Mouse (Mus musculus): ENCODE results near the gene Orai3. TPM values are rescaled to one million over a fixed set of nuclear protein-coding genes. Genes with fewer than 3 reads are reported as not detected.
"Not testable (repeated sequence)": the region's sequence is repeated elsewhere in the genome, so short reads cannot be mapped to it uniquely, and the experiment has no call there.

Gene Orai3
- total RNA-seq, 2 experiments from 2014 or later, result 22.4 to 22.7 TPM

- peak; percentile 50 to 69 for DNase-seq (ENCODE audit: low spot score in 2 of 2)
Measured at GRCm38 (mm10) chr7:127761026-127761425, 8.6 kb upstream of the Orai3 start.

DNA sequence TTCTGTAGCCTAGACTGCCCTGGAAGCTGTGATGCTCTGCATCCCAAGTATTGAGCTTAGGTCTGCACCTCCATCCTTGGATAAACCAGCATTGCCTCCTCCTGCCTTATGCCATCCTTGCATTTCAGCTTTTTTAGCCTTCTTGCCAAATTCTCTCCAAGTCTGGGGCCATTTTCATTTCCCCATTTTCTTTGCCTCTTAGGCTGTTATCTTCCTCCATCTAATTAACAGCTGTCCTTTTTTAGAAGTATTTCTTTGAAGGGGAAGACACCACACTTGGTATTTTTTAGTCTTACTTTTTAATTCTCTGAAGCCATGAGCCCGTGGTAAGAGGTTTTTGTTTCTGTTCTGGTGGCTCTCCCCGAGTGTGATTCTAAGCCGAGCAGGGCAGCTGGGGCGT lies 6.0 kb upstream of the Orai3 start:
- no peak for DNase-seq (ENCODE audit: low spot score in 2 of 2)

DNA sequence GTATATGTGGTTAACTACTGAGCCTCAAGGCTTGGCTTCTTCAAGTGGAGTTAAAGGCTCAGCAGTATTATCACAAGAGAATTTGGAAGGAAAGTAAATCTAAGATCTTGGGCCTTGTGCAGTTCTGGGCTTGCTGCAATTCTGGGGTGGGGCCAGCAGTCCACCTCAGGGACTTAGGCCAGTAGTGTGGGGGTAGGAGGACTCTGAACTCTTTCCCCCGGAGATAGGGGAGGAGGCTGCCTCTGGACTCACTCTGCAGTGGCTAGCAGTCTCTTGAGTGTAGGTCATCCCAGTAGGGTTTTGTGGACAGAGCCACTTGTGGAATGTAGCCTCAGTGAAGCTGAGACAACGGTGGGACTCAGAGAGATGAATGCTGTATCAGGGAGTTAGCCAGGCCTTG lies 3.9 kb upstream of the Orai3 start:
- DNase-seq (ENCODE audit: low spot score in 2 of 2), result no peak

- DNase-seq (ENCODE audit: low spot score in 2 of 2), result no peak
Measured at GRCm38 (mm10) chr7:127766851-127767609, 2.6 kb upstream of the Orai3 start.

- no peak for DNase-seq (ENCODE audit: low spot score in 2 of 2)
Measured at GRCm38 (mm10) chr7:127767671-127768345, 1.8 kb upstream of the Orai3 start.

DNA sequence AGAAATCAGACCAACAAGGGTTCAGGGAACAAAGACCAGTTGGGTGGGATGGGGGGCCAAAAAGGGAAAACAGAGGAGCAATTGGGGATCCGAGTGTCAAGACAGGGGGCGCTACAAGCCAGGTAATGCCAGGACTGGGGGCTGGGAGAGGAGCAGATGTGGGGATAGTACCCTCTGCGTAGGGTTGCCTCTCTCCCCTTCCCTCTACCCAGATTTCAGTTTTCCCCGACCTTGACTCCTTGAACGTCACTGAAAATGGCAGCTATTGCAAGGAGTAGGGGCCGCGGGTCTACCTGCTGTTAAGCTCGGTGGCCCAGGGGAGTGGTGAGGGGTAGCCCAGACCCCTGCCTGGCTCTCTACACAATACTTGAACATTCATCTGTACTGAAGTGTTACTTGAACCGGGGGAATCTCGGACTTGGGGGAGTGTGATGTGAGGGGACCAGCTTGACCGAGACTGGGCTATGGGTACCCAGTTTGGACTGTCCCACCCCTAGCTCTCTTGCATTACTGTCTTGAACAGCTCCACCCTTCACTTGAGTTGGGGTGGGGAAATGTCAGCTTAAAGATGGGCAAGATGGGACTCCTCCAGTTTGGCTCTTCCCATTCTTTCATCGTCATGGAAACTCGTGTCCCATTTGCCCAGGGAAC lies 1.1 kb upstream of the Orai3 start:
- no peak for DNase-seq (ENCODE audit: low spot score in 2 of 2)

DNA sequence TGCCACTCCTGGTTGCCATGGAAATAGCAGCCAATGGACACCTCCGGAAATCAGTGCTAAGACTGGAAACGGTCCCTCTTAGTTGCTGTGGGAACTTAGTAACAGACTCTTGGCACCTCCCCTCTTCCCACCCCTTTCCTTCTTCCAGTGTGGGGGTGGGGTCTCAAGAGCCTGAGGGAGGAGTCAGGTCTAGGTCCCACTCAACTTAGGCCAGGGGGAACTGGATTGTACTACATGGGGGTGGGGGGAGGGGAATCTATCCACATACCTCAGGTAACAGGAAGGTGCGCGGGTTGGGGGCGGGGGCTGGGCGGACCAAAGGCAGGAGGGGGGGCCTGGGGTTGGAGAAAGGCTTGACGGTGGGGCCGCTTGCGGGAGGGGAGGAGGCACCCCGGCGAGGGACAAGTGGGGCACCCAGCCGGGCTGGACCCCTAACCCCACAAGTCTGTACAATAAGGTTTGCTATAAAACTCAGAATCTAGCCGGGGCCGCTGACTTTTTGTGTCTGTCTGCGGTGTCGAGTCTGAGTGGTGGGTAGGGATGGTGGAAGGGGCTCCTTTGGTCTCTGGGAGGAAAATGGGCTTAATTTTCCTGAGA lies 520 bp upstream of the Orai3 start:
- peak; percentile 97 to 99 for DNase-seq (ENCODE audit: low spot score in 2 of 2)

DNA sequence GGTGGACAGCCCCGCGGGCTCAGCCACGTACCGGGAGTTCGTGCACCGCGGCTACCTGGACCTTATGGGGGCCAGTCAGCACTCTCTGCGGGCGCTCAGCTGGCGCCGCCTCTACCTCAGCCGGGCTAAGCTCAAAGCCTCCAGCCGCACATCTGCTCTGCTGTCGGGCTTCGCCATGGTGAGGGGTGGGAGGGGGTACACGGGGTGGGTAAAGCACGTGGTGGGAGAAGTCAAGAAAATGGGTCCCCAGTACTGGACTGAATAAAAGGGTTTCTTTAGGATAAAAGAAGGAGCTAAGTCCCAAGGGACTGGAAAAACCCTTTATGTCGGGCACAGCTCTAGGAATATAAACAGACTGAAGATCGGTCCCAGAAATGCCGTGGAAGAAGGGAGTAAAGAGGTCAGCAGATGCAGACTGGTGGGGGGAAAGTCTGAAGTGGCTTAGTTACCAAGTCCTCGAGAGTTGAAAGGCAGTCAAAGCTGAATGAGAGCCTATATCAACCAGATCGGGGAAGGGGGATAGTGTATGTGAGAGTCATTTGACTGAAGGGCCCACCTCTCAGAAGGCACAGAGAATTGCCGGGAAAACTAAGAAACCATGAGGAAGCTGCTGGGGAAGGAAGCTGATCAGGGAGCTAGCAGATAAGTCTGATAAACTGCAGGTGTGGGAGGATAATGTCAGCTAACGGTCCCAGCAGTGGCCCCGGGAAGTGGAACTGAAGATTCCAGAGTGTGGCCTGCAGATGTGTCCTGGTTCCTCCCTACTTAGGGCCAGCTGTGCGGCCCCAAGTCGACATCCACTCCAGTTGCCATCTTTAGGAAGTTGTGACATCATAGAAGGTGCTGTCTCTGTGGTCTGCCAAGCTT lies 657 bp downstream of the Orai3 start:
- no peak for DNase-seq (ENCODE audit: low spot score in 2 of 2)

GRCm38 (mm10) chr7:127771262-127771661 lies 1.6 kb downstream of the Orai3 start:
- peak; percentile 48 to 68 for DNase-seq (ENCODE audit: low spot score in 2 of 2)

GRCm38 (mm10) chr7:127772080-127772479 lies 2.5 kb downstream of the Orai3 start:
- no peak for DNase-seq (ENCODE audit: low spot score in 2 of 2)

- no peak for DNase-seq (ENCODE audit: low spot score in 2 of 2)
Measured at GRCm38 (mm10) chr7:127772557-127772956, 2.9 kb downstream of the Orai3 start.

GRCm38 (mm10) chr7:127773664-127774384 lies 4.2 kb downstream of the Orai3 start:
- DNase-seq (ENCODE audit: low spot score in 2 of 2), result peak; percentile 63 to 71

- DNase-seq (ENCODE audit: low spot score in 2 of 2), result not testable (repeated sequence)
Measured at GRCm38 (mm10) chr7:127775837-127776236, 6.2 kb downstream of the Orai3 start.

- peak; percentile 86 to 91 for DNase-seq (ENCODE audit: low spot score in 2 of 2)
Measured at GRCm38 (mm10) chr7:127776426-127776825, 6.8 kb downstream of the Orai3 start, which contains the start of gene Setd1a. TSS of gene Setd1a (plus strand) at chr7:127776670.

- DNase-seq (ENCODE audit: low spot score in 2 of 2), result peak; percentile 97 to 98
Measured at GRCm38 (mm10) chr7:127776878-127777473, 7.4 kb downstream of the Orai3 start.

DNA sequence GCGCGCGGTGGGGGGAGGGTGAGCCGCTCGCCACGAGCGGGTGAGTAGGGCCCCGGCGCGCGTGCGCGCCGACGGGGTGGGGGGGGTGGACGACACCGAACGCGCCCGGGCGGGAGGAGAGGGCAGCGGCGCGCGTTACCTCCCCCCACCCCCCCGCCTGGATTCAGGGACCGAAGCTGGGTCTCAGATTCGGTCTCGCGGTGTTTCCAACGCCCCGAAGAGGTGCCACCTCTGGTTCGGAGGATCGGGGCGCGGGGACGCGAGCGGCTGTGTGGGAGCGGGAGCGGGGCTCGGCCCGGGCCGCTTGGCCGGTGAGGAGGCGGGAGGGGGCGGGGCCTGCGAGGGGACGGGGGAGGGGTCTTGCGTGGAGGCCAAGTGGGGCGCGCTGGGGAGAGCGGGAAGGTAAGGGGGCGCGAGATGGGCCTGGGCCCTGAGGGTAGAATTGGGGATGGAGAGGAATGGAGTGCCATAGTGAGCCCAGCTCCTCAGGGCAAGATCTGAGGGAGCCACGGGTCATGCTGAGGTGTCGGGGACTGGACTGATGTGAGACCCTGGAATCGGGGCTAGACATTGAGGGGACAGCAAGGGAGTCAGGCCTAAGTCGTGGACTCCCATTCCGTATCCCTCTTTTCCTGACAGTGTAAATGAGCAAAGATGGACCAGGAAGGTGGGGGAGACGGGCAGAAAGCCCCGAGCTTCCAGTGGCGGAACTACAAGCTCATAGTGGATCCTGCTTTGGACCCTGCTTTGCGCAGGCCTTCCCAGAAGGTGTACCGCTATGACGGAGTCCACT lies 8.1 kb downstream of the Orai3 start:
- DNase-seq (ENCODE audit: low spot score in 2 of 2), result peak in 1 of 2 experiments; percentile 39

DNA sequence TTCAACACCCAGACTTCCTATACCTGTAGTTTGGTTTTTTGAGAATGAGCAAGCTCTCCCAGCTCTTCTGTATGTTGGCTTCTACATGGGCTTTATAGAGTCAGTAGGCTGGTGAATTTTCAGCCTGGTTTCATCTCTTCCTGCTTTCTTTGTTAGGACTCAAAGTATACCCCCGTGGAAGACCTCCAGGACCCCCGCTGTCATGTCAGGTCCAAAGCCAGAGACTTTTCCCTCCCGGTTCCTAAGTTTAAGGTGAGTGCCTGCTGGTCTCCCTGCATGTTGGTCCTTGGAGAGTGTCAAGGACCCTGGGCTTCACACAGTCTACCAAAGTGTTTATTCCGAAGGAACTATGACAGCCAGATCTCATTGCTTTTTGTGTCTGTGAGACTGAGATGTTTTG lies 8.7 kb downstream of the Orai3 start:
- DNase-seq (ENCODE audit: low spot score in 2 of 2), result no peak

DNA sequence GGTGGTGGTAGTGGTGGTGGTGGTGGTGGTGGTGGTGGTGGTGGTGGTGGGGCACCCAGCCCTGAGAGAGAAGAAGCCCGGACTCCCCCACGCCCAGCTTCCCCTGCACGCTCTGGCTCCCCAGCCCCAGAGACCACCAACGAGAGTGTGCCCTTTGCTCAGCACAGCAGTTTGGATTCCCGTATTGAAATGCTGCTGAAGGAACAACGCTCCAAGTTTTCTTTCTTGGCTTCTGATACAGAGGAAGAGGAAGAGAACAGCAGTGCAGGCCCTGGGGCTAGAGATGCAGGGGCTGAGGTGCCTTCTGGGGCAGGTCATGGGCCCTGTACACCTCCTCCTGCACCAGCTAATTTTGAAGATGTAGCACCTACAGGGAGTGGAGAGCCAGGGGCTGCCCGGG lies 15.7 kb downstream of the Orai3 start, which contains the start of gene Gm49388:
Gm49388 (plus strand) TSS at position 301 of the 400 bp plus-strand sequence.
- DNase-seq (ENCODE audit: low spot score in 2 of 2), result no peak

Measured in layer of hippocampus, postnatal 14 days (tissue).